Comparison of ENCODE assay signal across 23 mouse cellular contexts in the genomic region with DNA sequence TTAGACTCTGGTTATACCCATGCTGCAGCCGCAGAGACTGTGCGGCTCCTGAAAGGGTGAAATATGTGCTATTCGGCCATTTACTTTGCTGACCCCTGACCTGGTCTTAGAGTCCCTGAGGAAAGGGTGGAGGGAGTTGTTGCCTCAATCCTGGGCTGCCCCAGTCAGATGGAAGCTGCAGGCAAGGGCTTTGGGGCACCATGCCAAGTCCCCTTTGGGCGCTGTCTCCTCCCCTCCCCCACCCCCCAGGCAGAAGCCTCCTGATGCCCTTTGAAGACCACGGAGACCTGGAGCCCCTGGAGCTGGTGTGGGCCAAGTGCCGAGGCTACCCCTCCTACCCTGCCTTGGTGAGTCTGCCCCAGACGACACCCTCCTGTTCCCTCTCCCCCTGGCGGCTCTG. TPM values are rescaled to one million over a fixed set of nuclear protein-coding genes. Genes with fewer than 3 reads are reported as not detected.
DNase-seq lines count a peak whose midpoint lies in the region; ATAC-seq and TF ChIP-seq lines count a peak whose summit lies in the region.
"Had no signal": no experiment of that assay in that cellular context is flagged by ENCODE, and none has a peak within 500 bp of the region (broad histone marks: within the 10 kb centered on the region; RNA-seq: fewer than 3 reads in every experiment).

No protein-coding gene starts in this region.

- no peak overlapping the region for H3K4me3 ChIP-seq in liver, embryonic 14.5 days (ENCODE audit: insufficient read depth in 1 of 2, low read depth in 2 of 2, low read length in 2 of 2)
- no peak overlapping the region for H3K4me3 ChIP-seq in left cerebral cortex, adult 2 months
- H3K4me3 ChIP-seq: heart, embryonic 15.5 days; hindbrain, embryonic 10.5 days; neural tube, embryonic 15.5 days had no signal

- ATAC-seq in liver, embryonic 14.5 days (ENCODE audit: insufficient read depth): no peak
- ATAC-seq: activated CD4-positive, CD25-positive, alpha-beta regulatory T cell, adult 4 months; forebrain, embryonic 16.5 days had no signal

- H3K27me3 ChIP-seq in liver, embryonic 14.5 days (ENCODE audit: control insufficient read depth, insufficient read depth, low read length): no peaks in the 10 kb centered on the region
- H3K27me3 ChIP-seq: heart, embryonic 15.5 days; neural tube, embryonic 15.5 days had no signal

- intact Hi-C loops in heart, postnatal 10 days (cut with DNase I): no loop called here
- intact Hi-C loops in left cerebral cortex, adult 2 months (cut with DNase I): no loop called here

- DNase-seq in adrenal gland, postnatal 10 days: peak; percentile 64
- no peak for DNase-seq in adrenal gland, adult 8-10 months
- peak; percentile 89 for DNase-seq in heart, adult 11 months
- DNase-seq in heart, postnatal 10 days: no peak
- peak; percentile 27 for DNase-seq in adrenal gland, postnatal 14 days
- DNase-seq in liver, embryonic 14.5 days (ENCODE audit: low read depth in 3 of 3, low spot score in 3 of 3): no peak
- DNase-seq in left cerebral cortex, adult 2 months (ENCODE audit: extremely low spot score in 1 of 2, low spot score in 2 of 2): no peak
- DNase-seq in kidney, postnatal 10 days: no peak
- DNase-seq: cerebellum, postnatal 10 days; kidney, adult 11 months; lung, postnatal 14 days; midbrain, embryonic 14.5 days; right cerebral cortex, postnatal 14 days; thymus, postnatal 14 days had no signal

- peak overlapping the region; percentile 58; the same call in 1 of the 2 replicates for H3K4me2 ChIP-seq in liver, embryonic 14.5 days (ENCODE audit: low read depth)
- H3K4me2 ChIP-seq: heart, embryonic 15.5 days; neural tube, embryonic 15.5 days had no signal

- no peaks in the 10 kb centered on the region for H3K9me3 ChIP-seq in liver, embryonic 14.5 days (ENCODE audit: control insufficient read depth, low read length)
- H3K9me3 ChIP-seq: G1E; heart, embryonic 15.5 days; hindbrain, embryonic 10.5 days; neural tube, embryonic 15.5 days had no signal

- no peak for TF ChIP-seq CTCF in liver, embryonic 14.5 days (IDR thresholded peaks at IDR 0.05; ENCODE audit: low read depth)
- TF ChIP-seq CTCF in left cerebral cortex, adult 2 months (IDR thresholded peaks at IDR 0.05): no peak

- H3K36me3 ChIP-seq in liver, embryonic 14.5 days (replicated peaks; ENCODE audit: control insufficient read depth, insufficient read depth, low read depth): peaks cover 98% of the 10 kb centered on the region

- WGBS in liver, embryonic 14.5 days (ENCODE audit: insufficient replicate concordance): 72% methylated on average over 8 of the region's 8 CpGs

- TF ChIP-seq EP300 in liver, embryonic 14.5 days (IDR thresholded peaks at IDR 0.05; ENCODE audit: low read depth): no peak

- H3K4me1 ChIP-seq in liver, embryonic 14.5 days (replicated peaks; ENCODE audit: control insufficient read depth in 2 of 2, insufficient read depth in 2 of 2, low read length in 1 of 2): peaks cover 70 to 75% of the 10 kb centered on the region in 2 experiments
- H3K4me1 ChIP-seq: hindbrain, embryonic 10.5 days; neural tube, embryonic 15.5 days had no signal

- H3K27ac ChIP-seq in liver, embryonic 14.5 days: peak overlapping the region; percentile 91
- no peak overlapping the region for H3K27ac ChIP-seq in left cerebral cortex, adult 2 months
- H3K27ac ChIP-seq: heart, embryonic 15.5 days; hindbrain, embryonic 10.5 days; kidney, postnatal 0 days; neural tube, embryonic 15.5 days had no signal

- peak overlapping the region; percentile 32 for H3K9ac ChIP-seq in liver, embryonic 14.5 days (replicated peaks)
- H3K9ac ChIP-seq: heart, embryonic 15.5 days; neural tube, embryonic 15.5 days had no signal

RNA-seq across cellular contexts. Expression of a gene that starts 27.1 kb away (rescaled TPM):
- not detected for total RNA-seq in adrenal gland, postnatal 10 days (2021)
- total RNA-seq in adrenal gland, adult 8-10 months (2022): under 1 TPM in 2 of 4 experiments, not detected in 2; 0.12 to 0.18 TPM
- not detected for total RNA-seq in heart, postnatal 10 days (2021)
- total RNA-seq in adrenal gland, postnatal 14 days (2021): 0.15 TPM in 1 of 2 replicates, not detected in the other
- polyA plus RNA-seq in liver, embryonic 14.5 days (2012; rRNA removed): 0.01 and 0.02 TPM in 2 replicates
- 0.04 TPM in 1 of 2 replicates, not detected in the other for polyA plus RNA-seq in liver, embryonic 14.5 days (2014; fragmentation: Nextera tagmentation; extraction: Ambion mirVana)
- total RNA-seq in left cerebral cortex, adult 2 months (2021): under 1 TPM; 0.61 to 0.66 TPM
- total RNA-seq: G1E; liver, adult 2 months had no signal
- polyA plus RNA-seq: activated CD4-positive, CD25-positive, alpha-beta regulatory T cell, adult 4 months; embryonic facial prominence, embryonic 11.5 days; forebrain, embryonic 16.5 days; G1E; heart, embryonic 15.5 days; hindbrain, embryonic 10.5 days; kidney, postnatal 0 days; liver, adult 2 months; midbrain, embryonic 14.5 days had no signal

RNA-seq across cellular contexts. Expression of a gene that starts 30.2 kb away (rescaled TPM):
- 10 to 100 TPM; 56.2 to 62.8 TPM for total RNA-seq in adrenal gland, postnatal 10 days (2021)
- 10 to 100 TPM; 75.6 to 83.4 (median 77.1) TPM for total RNA-seq in adrenal gland, adult 8-10 months (2022)
- total RNA-seq in heart, postnatal 10 days (2021): 10 to 100 TPM; 15.2 to 22.3 TPM
- total RNA-seq in adrenal gland, postnatal 14 days (2021): 62.6 and 64.5 TPM in 2 replicates
- 95.9 and 98.3 TPM in 2 replicates for polyA plus RNA-seq in liver, embryonic 14.5 days (2012; rRNA removed)
- 48.6 and 66.8 TPM in 2 replicates for polyA plus RNA-seq in liver, embryonic 14.5 days (2014; fragmentation: Nextera tagmentation; extraction: Ambion mirVana)
- 10 to 100 TPM; 49.1 to 49.5 TPM for total RNA-seq in left cerebral cortex, adult 2 months (2021)

Comparison
In these comparisons a context has a peak if more than half of its experiments do, and no peak if none do; other contexts are left out.
1. DNase-seq: peak in adrenal gland, postnatal 10 days (single experiment), heart, adult 11 months (single experiment) and adrenal gland, postnatal 14 days (single experiment); none in adrenal gland, adult 8-10 months (single experiment), heart, postnatal 10 days (0 of 2), liver, embryonic 14.5 days (0 of 3), left cerebral cortex, adult 2 months (0 of 2) and kidney, postnatal 10 days (single experiment).